Mouse (Mus musculus) mouse embryonic stem cell (cell line): ENCODE measurements around the gene Vav1.

Source experiments
- in situ Hi-C, 2 experiments: fragments of 300-500 bp; cut with MboI; formaldehyde crosslinking; loops; 1 replicate in 1 of 2; 3 replicates in 1 of 2; pipeline ENCODE4 v1.14.3; 2019 to 2020; ENCODE audit warnings: low sequenced_read_pairs in 2 of 2, low pct_unique_long_range_greater_than_20kb in 1 of 2, mixed read lengths in 1 of 2; ENCODE audit not compliant: unreplicated experiment in 1 of 2

Vav1 gene

GRCm38 (mm10) chr17:57359485-57360241 lies 80.8 kb downstream of the Vav1 start:
- in situ Hi-C loops = no loop called here
